ENCODE assay signal across 8 mouse cellular contexts in the genomic region with DNA sequence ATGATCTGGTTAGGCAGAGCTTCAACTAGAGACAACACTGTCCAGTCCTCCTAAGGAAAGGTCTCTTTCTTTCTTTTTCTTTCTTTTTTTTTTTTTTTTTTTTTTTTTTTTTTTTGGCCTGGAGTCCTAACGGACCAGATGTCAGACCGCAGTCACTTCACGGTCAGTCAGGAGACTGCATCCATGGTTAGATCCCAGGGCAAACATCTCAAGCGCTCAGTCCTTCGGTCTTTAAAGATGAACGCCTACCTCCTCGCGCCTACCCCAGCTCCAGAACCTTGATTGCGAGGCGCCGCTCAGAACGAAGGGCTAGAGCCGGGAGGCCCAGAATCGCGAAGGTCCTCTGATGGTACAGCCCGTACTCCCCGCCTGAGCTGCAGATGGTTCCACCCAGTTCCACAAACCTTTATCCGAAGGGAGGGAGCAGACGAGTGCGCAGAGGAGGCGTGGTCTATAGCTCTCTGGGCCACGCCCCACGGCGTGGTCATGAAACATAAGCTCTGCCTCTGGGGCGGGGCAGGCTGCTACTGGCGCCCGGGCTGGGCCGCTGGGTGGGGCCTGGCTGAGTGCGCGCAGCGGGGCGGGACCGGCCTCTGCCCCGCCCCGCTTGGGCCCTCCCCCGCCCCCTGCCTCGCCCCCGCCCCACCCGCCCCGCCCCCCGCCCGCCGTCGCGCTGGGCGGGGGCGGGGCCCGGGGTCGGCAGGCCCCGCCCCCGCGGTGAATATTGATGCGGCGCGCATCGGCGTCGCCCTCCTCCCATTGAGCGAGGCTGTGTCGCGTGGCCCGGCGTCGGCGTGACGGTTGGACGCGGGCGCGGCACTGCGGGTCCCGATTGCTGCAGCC. TPM values are rescaled to one million over a fixed set of nuclear protein-coding genes. Genes with fewer than 3 reads are reported as not detected.
DNase-seq lines count a peak whose midpoint lies in the region; ATAC-seq lines count a peak whose summit lies in the region.

A gene (plus strand): TSS at position 720 of the 843 bp plus-strand sequence.

- peaks cover 17% of the 10 kb centered on the region for H3K4me1 ChIP-seq in brown adipose tissue, adult 24 weeks (ENCODE audit: control insufficient read depth, insufficient read depth, insufficient read length, low read length)
- peaks cover 40% of the 10 kb centered on the region for H3K4me1 ChIP-seq in heart, embryonic 13.5 days
- H3K4me1 ChIP-seq in liver, embryonic 12.5 days: peaks cover 44% of the 10 kb centered on the region
- peaks cover 24% of the 10 kb centered on the region for H3K4me1 ChIP-seq in stomach, embryonic 15.5 days

- peaks cover 5% of the 10 kb centered on the region for H3K36me3 ChIP-seq in heart, embryonic 13.5 days
- peaks cover 4% of the 10 kb centered on the region; the same call in 1 of the 2 replicates for H3K36me3 ChIP-seq in liver, embryonic 12.5 days
- no peaks in the 10 kb centered on the region for H3K36me3 ChIP-seq in stomach, embryonic 15.5 days

- under 1% methylated on average over 43 of the region's 72 CpGs for WGBS in heart, embryonic 13.5 days
- WGBS in liver, embryonic 12.5 days (ENCODE audit: insufficient replicate concordance): under 1% methylated on average over 51 of the region's 72 CpGs
- WGBS in stomach, embryonic 15.5 days: under 1% methylated on average over 25 of the region's 72 CpGs

- no peaks in the 10 kb centered on the region for H3K9me3 ChIP-seq in heart, embryonic 13.5 days
- H3K9me3 ChIP-seq in liver, embryonic 12.5 days (replicated peaks): no peaks in the 10 kb centered on the region
- no peaks in the 10 kb centered on the region for H3K9me3 ChIP-seq in stomach, embryonic 15.5 days

- no peaks in the 10 kb centered on the region for H3K27me3 ChIP-seq in heart, embryonic 13.5 days (replicated peaks)
- no peaks in the 10 kb centered on the region for H3K27me3 ChIP-seq in liver, embryonic 12.5 days (replicated peaks)
- no peaks in the 10 kb centered on the region for H3K27me3 ChIP-seq in stomach, embryonic 15.5 days (replicated peaks)

- peak within 1 kb of the TSS; percentile 97 for H3K4me3 ChIP-seq in brown adipose tissue, adult 24 weeks (ENCODE audit: insufficient read depth, low read depth, low read length)
- H3K4me3 ChIP-seq in heart, embryonic 13.5 days: peak within 1 kb of the TSS; percentile 95
- H3K4me3 ChIP-seq in liver, embryonic 12.5 days: peak within 1 kb of the TSS; percentile 84
- H3K4me3 ChIP-seq in stomach, embryonic 15.5 days (replicated peaks): peak within 1 kb of the TSS; percentile 66

- peak within 1 kb of the TSS; percentile 96 for H3K9ac ChIP-seq in heart, embryonic 13.5 days
- H3K9ac ChIP-seq in liver, embryonic 12.5 days: peak within 1 kb of the TSS; percentile 92
- H3K9ac ChIP-seq in stomach, embryonic 15.5 days: peak within 1 kb of the TSS; percentile 92

- H3K27ac ChIP-seq in brown adipose tissue, adult 24 weeks (replicated peaks; ENCODE audit: low read depth, low read length): peak within 1 kb of the TSS; percentile 98
- H3K27ac ChIP-seq in heart, embryonic 13.5 days (replicated peaks): peak within 1 kb of the TSS; percentile 97
- H3K27ac ChIP-seq in liver, embryonic 12.5 days: peak within 1 kb of the TSS; percentile 96
- H3K27ac ChIP-seq in stomach, embryonic 15.5 days: peak within 1 kb of the TSS; percentile 96

- peak within 1 kb of the TSS; percentile 93 for H3K4me2 ChIP-seq in heart, embryonic 13.5 days
- H3K4me2 ChIP-seq in liver, embryonic 12.5 days: peak within 1 kb of the TSS; percentile 92
- peak within 1 kb of the TSS; percentile 72 for H3K4me2 ChIP-seq in stomach, embryonic 15.5 days

- peak; percentile 100 for DNase-seq in CD4-positive, CD25-positive, alpha-beta regulatory T cell, adult 2 months (ENCODE audit: low read depth, low spot score)
- peak; percentile 82 for DNase-seq in fat pad, adult 2 months (ENCODE audit: extremely low read depth, low read depth, low spot score)
- DNase-seq in kidney, postnatal 10 days: peak; percentile 99
- peak; percentile 97 to 99 for DNase-seq in natural killer cell, adult 2 months (ENCODE audit: low spot score in 2 of 2)

- peak; percentile 94 for ATAC-seq in heart, embryonic 13.5 days (ENCODE audit: extremely low read depth, insufficient number of reproducible peaks, low FRiP score, low TSS enrichment)
- peak; percentile 90 for ATAC-seq in liver, embryonic 12.5 days
- ATAC-seq in stomach, embryonic 15.5 days (ENCODE audit: insufficient read depth, low FRiP score, low read depth): peak; percentile 93

RNA-seq across cellular contexts. Expression of the gene that starts here (rescaled TPM):
- polyA plus RNA-seq in brown adipose tissue, adult 24 weeks (2012; ENCODE audit: insufficient read depth, insufficient read length, missing spikeins): 5.8 and 7.0 TPM in 2 replicates
- 14.7 and 15.0 TPM in 2 replicates for polyA plus RNA-seq in heart, embryonic 13.5 days (2015; fragmentation: Nextera tagmentation; extraction: Ambion mirVana)
- polyA plus RNA-seq in liver, embryonic 12.5 days (2016; fragmentation: Nextera tagmentation; extraction: Ambion mirVana): 15.4 and 16.7 TPM in 2 replicates
- 31.9 and 34.4 TPM in 2 replicates for polyA plus RNA-seq in stomach, embryonic 15.5 days (2015; fragmentation: Nextera tagmentation; extraction: Ambion mirVana)

Comparison
In these comparisons a context has a peak if more than half of its experiments do, and no peak if none do; other contexts are left out.
1. Peak in every context shown above with its lines: DNase-seq, ATAC-seq, H3K4me3 ChIP-seq and H3K27ac ChIP-seq.